Mouse (Mus musculus) liver, embryonic 12.5 days (tissue): ENCODE measurements around the gene Zfp398. TPM values are rescaled to one million over a fixed set of nuclear protein-coding genes. Genes with fewer than 3 reads are reported as not detected.

Experiments used
- ATAC-seq: fragments of 200-750 bp; cut with Nextera tagmentation; 2 replicates; pipeline ENCODE4 v1.8.0; 2017; ENCODE audit warnings: moderate number of reproducible peaks, mild to moderate bottlenecking, moderate library complexity
- H3K27ac ChIP-seq: fragments of 300-500 bp; sonication (generic); 2 replicates; pipeline ENCODE4 v1.5.1; 2016; ENCODE audit warnings: mild to moderate bottlenecking
- H3K27me3 ChIP-seq: fragments of 300-500 bp; sonication (generic); replicated peaks from 2 replicates; pipeline ENCODE4 v1.6.1; 2016; ENCODE audit warnings: mild to moderate bottlenecking, moderate library complexity
- H3K36me3 ChIP-seq: fragments of 300-500 bp; sonication (generic); 2 replicates; pipeline ENCODE4 v1.6.1; 2016; ENCODE audit warnings: mild to moderate bottlenecking, moderate library complexity
- H3K4me1 ChIP-seq: fragments of 300-500 bp; sonication (generic); 2 replicates; pipeline ENCODE4 v1.6.1; 2016
- H3K4me2 ChIP-seq: fragments of 300-500 bp; sonication (generic); 2 replicates; pipeline ENCODE4 v1.6.1; 2016; ENCODE audit warnings: mild to moderate bottlenecking, moderate library complexity
- H3K4me3 ChIP-seq: fragments of 300-500 bp; sonication (generic); 2 replicates; pipeline ENCODE4 v1.5.1; 2016; ENCODE audit warnings: mild to moderate bottlenecking, moderate library complexity
- H3K9ac ChIP-seq: fragments of 300-500 bp; sonication (generic); 2 replicates; pipeline ENCODE4 v1.6.1; 2016; ENCODE audit warnings: mild to moderate bottlenecking, moderate library complexity
- H3K9me3 ChIP-seq: fragments of 300-500 bp; sonication (generic); replicated peaks from 2 replicates; pipeline ENCODE4 v1.6.1; 2016; ENCODE audit warnings: mild to moderate bottlenecking, moderate library complexity
- WGBS: fragments of 180-500 bp; shearing (Covaris S2); methylation state at CpG from one replicate; pipeline ENCODE4 v1.1.7; 2016; ENCODE audit not compliant: insufficient replicate concordance; 5-methylcytosine and 5-hydroxymethylcytosine counted together
- polyA plus RNA-seq: library from polyadenylated mRNA; unstranded; fragments of >200 nt; fragmentation: Nextera tagmentation; extraction: Ambion mirVana; gene quantifications from 2 replicates; pipeline ENCODE4 v1.2.1, GENCODE M21; 2016

Zfp398 gene
- 3.0 and 3.7 TPM in 2 replicates for polyA plus RNA-seq

DNA sequence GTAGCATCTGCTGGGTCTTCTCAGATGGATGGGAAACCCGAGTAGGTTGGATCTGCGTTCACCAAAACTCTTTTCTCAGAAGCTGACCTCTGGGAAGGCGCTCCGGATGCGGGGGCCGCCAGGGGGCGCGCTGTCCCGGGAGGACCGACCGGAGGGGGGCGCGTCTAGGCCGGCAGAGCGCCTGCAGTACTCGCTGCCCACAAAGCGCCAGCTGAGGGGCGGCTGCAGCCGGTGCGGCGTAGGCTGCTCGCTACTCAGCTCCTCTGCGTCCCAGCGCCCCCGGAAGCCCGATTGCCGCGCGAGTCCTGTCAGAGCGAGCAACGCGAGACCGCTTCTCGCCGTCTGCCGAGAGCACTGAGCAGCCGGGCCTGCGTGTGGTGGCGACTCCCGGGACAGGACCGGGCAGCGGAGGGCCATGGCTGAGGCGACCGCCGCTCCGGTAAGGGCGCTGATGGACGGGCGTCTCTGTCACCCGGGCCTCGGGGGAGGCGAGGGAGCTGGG is at the start of gene Zfp398:
TSS of gene Zfp398 (plus strand) at position 180 of the 502 bp plus-strand sequence.
- peak within 1 kb of the TSS; percentile 88 for H3K4me2 ChIP-seq
- H3K4me1 ChIP-seq: peaks cover 43% of the 10 kb centered on the region
- H3K36me3 ChIP-seq: peaks cover 7% of the 10 kb centered on the region; the same call in 1 of the 2 replicates
- no peaks in the 10 kb centered on the region for H3K27me3 ChIP-seq
- peak within 1 kb of the TSS; percentile 93 for H3K4me3 ChIP-seq
- peak; percentile 92 for ATAC-seq
- WGBS: under 1% methylated on average over 52 of the region's 52 CpGs
- H3K9me3 ChIP-seq: no peaks in the 10 kb centered on the region
- H3K9ac ChIP-seq: peak within 1 kb of the TSS; percentile 91
- H3K27ac ChIP-seq: peak within 1 kb of the TSS; percentile 87

DNA sequence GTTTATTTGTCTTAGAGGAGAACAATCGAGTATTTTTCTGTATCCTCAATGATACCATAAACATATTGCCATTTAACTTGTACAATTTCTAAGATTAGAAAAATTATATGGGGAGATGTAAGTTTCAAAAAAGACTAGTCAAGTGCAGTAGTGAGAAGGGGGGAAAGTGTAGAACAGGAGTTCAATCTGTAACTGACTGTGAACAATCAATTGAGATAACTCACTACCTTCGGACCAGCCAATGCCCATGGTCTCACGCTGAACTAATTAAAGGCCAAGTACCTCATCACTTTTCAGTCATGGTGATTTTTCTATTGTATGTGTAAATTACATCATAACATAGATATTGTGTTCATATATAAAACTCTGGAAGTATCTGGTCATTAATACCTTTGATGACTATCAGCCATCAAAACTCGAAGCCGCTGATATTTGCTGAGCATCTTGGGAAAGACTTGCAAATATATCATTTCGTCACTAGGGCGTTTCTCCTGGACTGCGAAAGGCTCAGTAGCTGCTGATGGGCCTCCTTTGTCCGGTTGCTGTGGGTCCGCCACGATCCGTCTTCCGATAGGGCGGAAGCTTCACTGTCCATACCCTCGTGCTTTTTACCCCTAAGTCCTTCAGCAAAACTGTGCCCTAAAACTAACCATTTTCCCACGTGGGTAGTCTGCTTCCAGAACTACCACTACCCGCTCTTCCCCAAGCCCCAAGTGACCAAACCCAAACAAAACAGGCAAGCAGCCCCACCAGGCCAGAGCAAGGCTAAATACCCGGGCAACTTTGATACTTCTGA is 47.3 kb upstream of the Zfp398 start:
- WGBS: under 1% methylated on average over 18 of the region's 18 CpGs
- Histone ChIP-seq H3K9me3 (no peaks in the 10 kb centered on the region), H3K4me1 (peaks cover 26% of the 10 kb centered on the region), H3K36me3 (no peaks in the 10 kb centered on the region), H3K4me2 (peak overlapping the region; percentile 62), H3K27me3 (no peaks in the 10 kb centered on the region), H3K27ac (peak overlapping the region; percentile 79), H3K9ac (peak overlapping the region; percentile 63), H3K4me3 (peak overlapping the region; percentile 53)
- peak; percentile 88 for ATAC-seq

DNA sequence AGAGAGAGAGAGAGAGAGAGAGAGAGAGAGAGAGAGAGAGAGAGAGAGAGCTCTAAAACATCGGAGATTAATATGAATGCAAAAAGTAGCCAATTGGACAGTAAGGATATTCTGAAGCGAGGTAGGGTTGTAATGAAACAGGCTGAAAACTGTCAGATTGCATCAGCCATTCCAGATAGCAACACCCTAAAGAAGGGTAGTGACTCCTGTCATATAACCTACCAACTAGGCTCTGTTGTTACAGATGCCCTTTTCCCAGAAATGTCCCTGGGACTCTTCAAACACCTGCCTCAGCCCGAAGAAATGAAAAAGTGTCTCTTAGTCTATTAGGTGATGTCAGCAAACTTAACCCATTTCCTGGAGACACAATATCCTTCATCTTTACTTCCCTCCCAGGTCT is 46.6 kb upstream of the Zfp398 start:
- no peak for ATAC-seq
- no peaks in the 10 kb centered on the region; the same call in 1 of the 2 replicates for H3K36me3 ChIP-seq
- peak overlapping the region; percentile 53 for H3K4me3 ChIP-seq
- H3K27me3 ChIP-seq: no peaks in the 10 kb centered on the region
- H3K9me3 ChIP-seq: no peaks in the 10 kb centered on the region
- WGBS: 40% methylated on average over 3 of the region's 3 CpGs
- peaks cover 26% of the 10 kb centered on the region for H3K4me1 ChIP-seq
- peak overlapping the region; percentile 63 for H3K9ac ChIP-seq
- H3K4me2 ChIP-seq: peak overlapping the region; percentile 62
- peak overlapping the region; percentile 79 for H3K27ac ChIP-seq

DNA sequence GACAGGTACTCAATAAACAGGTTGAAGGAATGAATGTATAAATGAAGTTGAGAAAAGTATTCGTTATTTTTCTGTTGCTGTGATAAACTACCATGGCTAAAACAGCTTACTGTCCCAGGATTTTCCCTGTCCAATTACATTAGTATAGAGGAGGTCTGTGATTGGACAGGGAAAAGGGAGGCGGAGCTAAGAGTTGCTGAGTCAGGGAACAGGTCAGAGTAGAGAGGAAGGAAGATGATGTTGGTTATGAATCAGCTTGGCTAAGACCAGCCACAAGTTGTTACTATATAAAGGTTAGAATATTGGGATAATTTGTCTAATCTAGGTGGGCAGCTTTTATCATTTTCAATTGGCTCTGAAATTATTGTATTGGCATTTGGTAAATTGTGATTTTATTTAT is 44.7 kb upstream of the Zfp398 start:
- Histone ChIP-seq H3K4me3 (no peak overlapping the region), H3K9ac (no peak overlapping the region), H3K9me3 (no peaks in the 10 kb centered on the region), H3K4me2 (no peak overlapping the region), H3K36me3 (peaks cover 14% of the 10 kb centered on the region), H3K4me1 (peaks cover 26% of the 10 kb centered on the region), H3K27me3 (no peaks in the 10 kb centered on the region), H3K27ac (0 out of 2 replicates have a peak overlapping the region, but pooled peaks have one; percentile 30)
- 23% methylated on average over 2 of the region's 2 CpGs for WGBS
- ATAC-seq: peak; percentile 63; the same call in 1 of the 2 replicates

DNA sequence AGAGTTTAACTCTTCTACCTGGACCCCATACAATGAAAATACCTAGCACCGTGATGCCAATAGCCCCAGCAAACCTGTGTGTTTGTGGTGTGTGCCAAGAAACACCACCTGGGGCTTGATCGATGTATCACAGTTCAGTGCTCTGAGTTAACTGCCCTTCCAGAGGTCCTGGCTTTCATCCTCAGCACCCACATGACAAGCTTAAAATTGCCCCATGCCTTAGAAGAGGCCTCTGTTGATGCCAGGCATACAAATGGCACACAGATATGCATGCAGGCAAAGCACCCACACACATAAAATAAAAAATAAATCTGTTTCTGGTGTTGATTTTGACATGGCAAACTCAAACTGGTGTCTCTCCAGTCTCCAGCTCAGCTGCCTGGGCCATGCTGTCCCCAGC is 42.9 kb upstream of the Zfp398 start:
- Histone ChIP-seq H3K36me3 (peaks cover 30% of the 10 kb centered on the region), H3K27me3 (no peaks in the 10 kb centered on the region), H3K4me2 (no peak overlapping the region), H3K9me3 (no peaks in the 10 kb centered on the region), H3K4me1 (peaks cover 26% of the 10 kb centered on the region), H3K9ac (no peak overlapping the region), H3K4me3 (no peak overlapping the region), H3K27ac (no peak overlapping the region)
- ATAC-seq: no peak
- 92% methylated on average over 2 of the region's 2 CpGs for WGBS

DNA sequence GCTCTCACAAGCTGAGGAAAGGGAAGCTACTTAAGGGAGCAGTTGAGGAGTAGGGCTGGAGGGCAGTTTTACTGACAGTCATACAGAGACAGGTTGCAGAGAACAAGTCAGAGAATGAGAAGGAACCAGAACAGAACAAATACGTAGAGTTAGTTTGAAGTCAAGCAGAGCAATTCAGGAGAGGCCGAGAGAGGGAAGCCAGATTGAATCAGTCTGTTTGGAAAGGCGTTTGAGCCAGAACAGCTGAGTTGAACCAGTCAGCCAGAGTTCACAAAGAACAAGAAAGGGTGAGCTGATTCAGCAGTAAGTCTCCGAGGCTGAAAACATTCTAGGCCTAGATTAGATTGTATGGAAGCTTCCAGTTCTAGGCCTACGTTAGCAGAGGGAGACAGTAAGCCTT is 42.2 kb upstream of the Zfp398 start:
- H3K36me3 ChIP-seq: peaks cover 37% of the 10 kb centered on the region
- H3K27me3 ChIP-seq: no peaks in the 10 kb centered on the region
- no peak overlapping the region for H3K9ac ChIP-seq
- H3K4me3 ChIP-seq: no peak overlapping the region
- H3K9me3 ChIP-seq: no peaks in the 10 kb centered on the region
- 68% methylated on average over 5 of the region's 5 CpGs for WGBS
- no peak overlapping the region for H3K4me2 ChIP-seq
- H3K4me1 ChIP-seq: peaks cover 26% of the 10 kb centered on the region
- H3K27ac ChIP-seq: 0 out of 2 replicates have a peak overlapping the region, but pooled peaks have one; percentile 4
- no peak for ATAC-seq

DNA sequence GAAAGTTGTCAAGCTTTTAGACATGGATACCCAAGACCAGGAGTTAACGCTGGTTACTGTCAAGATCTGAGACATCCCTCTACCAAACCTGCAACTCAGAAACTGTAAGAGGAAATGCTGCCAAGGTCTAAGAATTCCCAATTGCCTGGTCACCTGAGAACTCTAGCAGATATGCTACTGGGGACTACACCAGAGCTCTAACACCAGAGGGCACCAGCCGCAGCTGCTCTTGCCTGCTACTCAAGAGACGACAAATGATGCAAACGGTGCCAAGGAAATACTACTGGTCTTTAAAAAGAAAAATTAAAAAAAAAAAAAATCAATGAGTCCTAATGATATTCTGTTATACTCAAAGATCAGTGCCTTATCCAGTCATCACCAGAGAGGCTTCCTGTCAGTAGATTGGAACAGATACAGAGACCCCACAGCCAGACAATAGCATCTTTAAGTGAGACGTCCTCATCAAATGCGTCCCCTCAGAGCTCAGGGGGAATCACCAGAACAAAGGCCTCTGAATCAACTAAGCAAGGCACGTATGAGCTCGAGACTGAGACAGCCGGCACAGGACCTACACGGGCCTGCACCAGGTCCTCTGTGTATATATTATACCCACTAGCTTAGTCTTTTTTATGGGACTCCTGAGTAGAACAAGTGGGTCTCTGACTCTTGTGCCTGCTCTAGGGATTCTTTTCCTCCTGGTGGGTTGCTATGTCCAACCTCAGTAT is 41.2 kb upstream of the Zfp398 start:
- no peak for ATAC-seq
- Histone ChIP-seq H3K9ac (no peak overlapping the region), H3K4me1 (peaks cover 18% of the 10 kb centered on the region), H3K36me3 (peaks cover 46% of the 10 kb centered on the region), H3K4me3 (no peak overlapping the region), H3K27ac (no peak overlapping the region), H3K27me3 (no peaks in the 10 kb centered on the region), H3K9me3 (no peaks in the 10 kb centered on the region), H3K4me2 (no peak overlapping the region)
- 73% methylated on average over 10 of the region's 10 CpGs for WGBS

DNA sequence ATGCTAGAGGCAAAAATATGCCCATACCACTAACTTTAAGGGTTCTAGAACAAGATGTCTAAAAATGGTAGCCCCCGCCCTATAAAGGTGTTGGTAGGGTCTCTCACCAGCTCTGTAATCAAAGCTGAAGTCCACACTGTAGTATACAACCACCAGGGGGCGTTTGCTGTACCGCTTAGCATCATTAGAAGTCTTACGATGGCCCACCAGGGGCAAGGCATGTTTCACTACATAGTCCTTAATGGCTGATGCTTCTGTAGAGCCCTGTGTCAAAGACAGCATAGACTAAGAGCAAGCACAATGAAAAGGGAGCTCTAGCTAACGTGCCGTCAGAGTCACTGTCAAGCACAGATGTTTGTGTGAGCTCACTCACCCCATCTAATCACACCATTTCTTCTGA is 36.4 kb upstream of the Zfp398 start:
- H3K4me3 ChIP-seq: no peak overlapping the region
- H3K9me3 ChIP-seq: no peaks in the 10 kb centered on the region
- H3K9ac ChIP-seq: no peak overlapping the region
- no peak overlapping the region for H3K4me2 ChIP-seq
- H3K4me1 ChIP-seq: no peaks in the 10 kb centered on the region
- peak; percentile 35; the same call in 1 of the 2 replicates for ATAC-seq
- peaks cover 94% of the 10 kb centered on the region for H3K36me3 ChIP-seq
- H3K27me3 ChIP-seq: no peaks in the 10 kb centered on the region
- 47% methylated on average over 6 of the region's 6 CpGs for WGBS
- H3K27ac ChIP-seq: no peak overlapping the region

DNA sequence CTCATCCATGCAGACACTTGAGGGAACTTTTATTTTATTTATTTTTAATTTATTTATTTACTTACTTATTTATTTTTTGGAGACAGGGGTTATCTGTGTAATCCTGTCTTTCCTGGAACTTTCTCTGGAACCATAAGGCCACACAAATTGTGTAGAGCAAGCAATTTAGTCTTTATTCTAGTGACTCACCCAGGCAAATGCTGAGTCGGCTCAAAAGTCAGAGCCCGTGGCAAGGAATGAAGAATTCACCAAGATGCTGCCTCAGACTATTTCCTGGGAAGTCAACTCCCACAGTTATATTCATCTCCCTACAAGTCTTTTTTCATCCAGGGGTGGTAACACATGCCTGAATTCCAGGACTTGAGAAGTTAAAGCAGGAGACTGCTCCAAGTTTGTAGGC is 29.9 kb upstream of the Zfp398 start:
- 76% methylated on average over 2 of the region's 2 CpGs for WGBS
- H3K27ac ChIP-seq: no peak overlapping the region
- H3K4me1 ChIP-seq: peaks cover 16% of the 10 kb centered on the region
- no peak overlapping the region for H3K9ac ChIP-seq
- no peaks in the 10 kb centered on the region for H3K9me3 ChIP-seq
- no peaks in the 10 kb centered on the region for H3K27me3 ChIP-seq
- H3K36me3 ChIP-seq: peaks cover 77% of the 10 kb centered on the region
- ATAC-seq: no peak
- no peak overlapping the region for H3K4me3 ChIP-seq
- no peak overlapping the region for H3K4me2 ChIP-seq

DNA sequence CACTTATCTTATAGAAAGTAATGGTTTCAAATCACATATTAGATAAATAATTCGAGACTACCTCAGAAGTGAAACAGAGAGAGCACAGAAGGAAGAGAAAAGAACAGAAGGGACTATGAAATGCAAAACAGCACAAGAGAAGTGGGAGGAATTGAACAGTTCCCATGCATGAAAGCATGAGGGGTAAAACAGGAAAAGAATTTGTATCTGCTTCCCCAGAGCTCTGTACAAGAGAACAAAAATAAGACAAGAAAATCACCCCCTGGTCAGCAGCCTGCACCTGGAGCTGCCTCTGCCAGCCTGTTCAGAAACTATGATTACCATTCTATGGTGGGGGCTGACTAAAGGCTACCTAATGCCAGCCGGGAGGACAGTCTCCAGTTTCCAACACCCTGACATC is 28.0 kb upstream of the Zfp398 start:
- H3K27me3 ChIP-seq: no peaks in the 10 kb centered on the region
- WGBS: 79% methylated on average over 2 of the region's 2 CpGs
- H3K27ac ChIP-seq: no peak overlapping the region
- H3K4me2 ChIP-seq: no peak overlapping the region
- no peaks in the 10 kb centered on the region for H3K9me3 ChIP-seq
- peaks cover 58% of the 10 kb centered on the region for H3K36me3 ChIP-seq
- H3K4me1 ChIP-seq: peaks cover 32% of the 10 kb centered on the region
- H3K9ac ChIP-seq: no peak overlapping the region
- ATAC-seq: no peak
- H3K4me3 ChIP-seq: no peak overlapping the region

DNA sequence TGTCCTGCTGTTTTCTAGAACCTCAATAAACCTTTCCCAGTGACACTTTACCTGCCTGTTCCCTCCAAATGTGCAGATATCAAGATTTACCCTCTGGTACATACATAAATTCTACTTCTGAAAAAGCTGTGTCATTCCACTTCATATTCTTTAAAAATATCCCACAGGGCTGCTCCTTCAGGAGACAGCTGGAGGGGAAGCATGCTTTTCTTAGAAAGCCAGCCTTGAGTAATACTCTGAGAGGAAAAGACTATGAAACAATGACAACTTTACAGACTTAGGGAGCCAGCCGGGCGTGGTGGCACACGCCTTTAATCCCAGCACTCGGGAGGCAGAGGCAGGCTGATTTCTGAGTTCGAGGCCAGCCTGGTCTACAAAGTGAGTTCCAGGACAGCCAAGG is 26.9 kb upstream of the Zfp398 start:
- Histone ChIP-seq H3K4me2 (no peak overlapping the region), H3K9me3 (no peaks in the 10 kb centered on the region), H3K27ac (no peak overlapping the region), H3K4me1 (peaks cover 32% of the 10 kb centered on the region), H3K27me3 (no peaks in the 10 kb centered on the region), H3K9ac (no peak overlapping the region), H3K4me3 (no peak overlapping the region), H3K36me3 (peaks cover 47% of the 10 kb centered on the region)
- 80% methylated on average over 5 of the region's 5 CpGs for WGBS
- ATAC-seq: no peak

DNA sequence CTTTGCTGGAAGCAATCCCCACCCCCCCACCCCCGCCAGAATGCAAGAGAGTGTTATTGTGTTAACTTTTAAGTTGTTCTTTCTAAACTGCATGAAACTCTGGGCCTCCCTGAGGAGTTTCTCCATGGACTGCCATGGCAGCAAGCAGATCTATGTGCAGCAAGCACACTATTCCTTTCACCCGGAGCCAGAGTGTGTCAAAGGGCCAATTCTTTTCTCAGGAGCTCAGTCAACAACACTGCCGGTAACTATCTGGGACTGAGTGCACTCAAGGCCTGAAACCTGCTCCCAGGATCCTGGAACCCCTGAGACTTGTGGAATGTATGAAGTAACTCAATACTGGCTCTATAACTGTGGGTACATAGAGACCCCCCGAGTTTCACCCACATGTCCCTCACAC is 26.4 kb upstream of the Zfp398 start:
- WGBS: 71% methylated on average over 4 of the region's 4 CpGs
- Histone ChIP-seq H3K36me3 (peaks cover 42% of the 10 kb centered on the region), H3K27ac (no peak overlapping the region), H3K4me2 (no peak overlapping the region), H3K4me3 (no peak overlapping the region), H3K4me1 (peaks cover 37% of the 10 kb centered on the region), H3K9ac (no peak overlapping the region), H3K27me3 (no peaks in the 10 kb centered on the region), H3K9me3 (no peaks in the 10 kb centered on the region)
- no peak for ATAC-seq
